26 mouse cellular contexts compared by ENCODE assay signal in the genomic region with DNA sequence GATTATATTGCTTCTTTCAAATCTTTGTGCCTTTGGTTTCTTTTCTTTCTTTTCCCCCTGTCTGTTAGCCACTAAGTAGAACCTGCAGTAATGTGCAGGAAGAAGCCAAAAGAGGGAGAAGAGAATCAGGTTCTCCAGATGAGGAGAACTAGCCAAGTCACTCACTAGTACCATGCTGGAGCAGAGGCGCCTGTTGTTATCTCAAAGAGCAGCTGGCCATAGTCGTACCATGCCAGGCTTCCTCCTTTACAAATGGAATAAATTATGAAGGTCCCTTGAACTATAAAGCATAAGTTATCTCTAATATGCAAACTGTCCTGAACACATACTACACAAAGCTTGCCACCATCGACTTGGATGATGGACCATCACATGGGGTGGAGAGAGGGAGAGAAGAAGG.
A peak's percentile ranks its signal among the peaks of the same experiment; 100 is the strongest.
DNase-seq lines count a peak whose midpoint lies in the region; ATAC-seq and TF ChIP-seq lines count a peak whose summit lies in the region.
"Had no signal": no experiment of that assay in that cellular context is flagged by ENCODE, and none has a peak within 500 bp of the region (broad histone marks: within the 10 kb centered on the region; RNA-seq: fewer than 3 reads in every experiment).

No protein-coding gene starts in this region.

- 18% methylated on average over 3 of the region's 3 CpGs for WGBS in liver, embryonic 14.5 days (ENCODE audit: insufficient replicate concordance)

- peak; percentile 22 for DNase-seq in c-Kit-positive CD71-positive TER-119-negative erythroid progenitor cells, embryonic 14.5 days (ENCODE audit: low read depth)
- DNase-seq in liver, embryonic 14.5 days (ENCODE audit: low read depth in 3 of 3, low spot score in 3 of 3), result peak; percentile 4 to 43 (median 25)
- no peak for DNase-seq in thymus, postnatal 36 days
- no peak for DNase-seq in cerebellum, adult 11 months
- DNase-seq: adrenal gland, postnatal 14 days; B cell, adult 2 months; cerebellum, adult 8-10 months; cerebellum, postnatal 25 days; gastrocnemius, postnatal 14 days; kidney, adult 11 months; kidney, postnatal 14 days; layer of hippocampus, adult 9-11 months; lung, postnatal 4 days; right cerebral cortex, postnatal 25 days; thymus, postnatal 25 days had no signal

- no peak overlapping the region for H3K9ac ChIP-seq in liver, embryonic 14.5 days (replicated peaks)
- H3K9ac ChIP-seq: forebrain, embryonic 15.5 days; heart, embryonic 15.5 days; hindbrain, embryonic 14.5 days; stomach, embryonic 15.5 days had no signal

- H3K27me3 ChIP-seq in liver, embryonic 14.5 days (ENCODE audit: control insufficient read depth, insufficient read depth, low read length), result no peaks in the 10 kb centered on the region
- H3K27me3 ChIP-seq: forebrain, embryonic 15.5 days; heart, embryonic 15.5 days; Patski; stomach, embryonic 15.5 days had no signal

- peaks cover 0 to 2% of the 10 kb centered on the region in 2 experiments; a peak in 1 of 4 replicates for H3K4me1 ChIP-seq in liver, embryonic 14.5 days (replicated peaks; ENCODE audit: control insufficient read depth in 2 of 2, insufficient read depth in 2 of 2, low read length in 1 of 2)
- H3K4me1 ChIP-seq: forebrain, embryonic 10.5 days; forebrain, embryonic 15.5 days; heart, embryonic 10.5 days; heart, embryonic 15.5 days; stomach, embryonic 15.5 days had no signal

- H3K27ac ChIP-seq in liver, embryonic 14.5 days, result no peak overlapping the region
- H3K27ac ChIP-seq: forebrain, embryonic 10.5 days; forebrain, embryonic 15.5 days; heart, embryonic 10.5 days; heart, embryonic 15.5 days; hindbrain, embryonic 14.5 days; stomach, embryonic 15.5 days had no signal

- H3K9me3 ChIP-seq in liver, embryonic 14.5 days (ENCODE audit: control insufficient read depth, low read length), result no peaks in the 10 kb centered on the region

- no peaks in the 10 kb centered on the region for H3K36me3 ChIP-seq in liver, embryonic 14.5 days (replicated peaks; ENCODE audit: control insufficient read depth, insufficient read depth, low read depth)
- H3K36me3 ChIP-seq: forebrain, embryonic 15.5 days; stomach, embryonic 15.5 days had no signal

- no peak for TF ChIP-seq CTCF in liver, embryonic 14.5 days (IDR thresholded peaks at IDR 0.05; ENCODE audit: low read depth)

- peak; percentile 67 for ATAC-seq in erythroid progenitor cell, adult 5-6 weeks (replicated peaks; ENCODE audit: low FRiP score, poor library complexity, severe bottlenecking)
- peak; percentile 81 for ATAC-seq in liver, embryonic 14.5 days (ENCODE audit: insufficient read depth)
- ATAC-seq in megakaryocyte-erythroid progenitor cell, adult 5-6 weeks (replicated peaks; ENCODE audit: low FRiP score, low TSS enrichment, poor library complexity, severe bottlenecking), result peak; percentile 100
- ATAC-seq in cerebellum, adult (ENCODE audit: insufficient number of reproducible peaks, low FRiP score, low TSS enrichment), result no peak
- ATAC-seq: forebrain, embryonic 15.5 days; midbrain, embryonic 16.5 days; Patski had no signal

- H3K4me2 ChIP-seq in liver, embryonic 14.5 days (ENCODE audit: low read depth), result no peak overlapping the region
- H3K4me2 ChIP-seq: forebrain, embryonic 15.5 days; heart, embryonic 15.5 days; hindbrain, embryonic 14.5 days; stomach, embryonic 15.5 days had no signal

- no peak overlapping the region for H3K4me3 ChIP-seq in liver, embryonic 14.5 days (ENCODE audit: insufficient read depth in 1 of 2, low read depth in 2 of 2, low read length in 2 of 2)
- H3K4me3 ChIP-seq: forebrain, embryonic 10.5 days; forebrain, embryonic 15.5 days; heart, embryonic 10.5 days; heart, embryonic 15.5 days; stomach, embryonic 15.5 days had no signal

- TF ChIP-seq EP300 in liver, embryonic 14.5 days (IDR thresholded peaks at IDR 0.05; ENCODE audit: low read depth), result peak; percentile 48

Comparison
In these comparisons a context has a peak if more than half of its experiments do, and no peak if none do; other contexts are left out.
1. DNase-seq: peak in c-Kit-positive CD71-positive TER-119-negative erythroid progenitor cells, embryonic 14.5 days (single experiment) and liver, embryonic 14.5 days (3 of 3); none in thymus, postnatal 36 days (0 of 2) and cerebellum, adult 11 months (single experiment).